Mouse (Mus musculus) ovary, postnatal 10 days (tissue): ENCODE data around the gene Pklr.
A peak's percentile ranks its signal among the peaks of the same experiment; 100 is the strongest.
"Not testable (repeated sequence)": the region's sequence is repeated elsewhere in the genome, so short reads cannot be mapped to it uniquely, and the experiment has no call there.

Source experiments
- DNase-seq: peaks from one replicate; pipeline ENCODE4 v3.0.0; 2022; ENCODE audit warnings: low spot score

Pklr gene

DNA sequence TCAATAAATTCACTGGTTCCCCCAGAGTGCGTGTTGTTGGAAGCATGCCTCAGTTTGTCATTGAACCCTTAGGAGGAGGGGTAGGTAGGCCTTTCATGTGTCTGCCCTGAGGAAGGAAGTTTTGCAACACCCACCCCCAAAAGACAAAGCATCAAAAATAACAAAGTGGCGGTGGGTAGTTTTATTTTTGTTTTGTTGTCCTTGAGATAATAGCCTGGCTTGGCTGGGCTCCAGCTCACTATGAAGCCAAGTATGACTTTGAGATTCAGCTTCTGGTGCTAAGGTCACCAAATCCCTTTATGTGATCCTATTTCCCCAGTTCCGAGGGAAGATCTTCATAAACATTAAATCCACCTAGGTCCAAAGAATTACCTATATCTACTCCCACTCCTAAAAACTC, 11.7 kb upstream of the Pklr start:
- DNase-seq: no peak

GRCm38 (mm10) chr3:89125981-89126380, 10.0 kb upstream of the Pklr start:
- no peak for DNase-seq

DNA sequence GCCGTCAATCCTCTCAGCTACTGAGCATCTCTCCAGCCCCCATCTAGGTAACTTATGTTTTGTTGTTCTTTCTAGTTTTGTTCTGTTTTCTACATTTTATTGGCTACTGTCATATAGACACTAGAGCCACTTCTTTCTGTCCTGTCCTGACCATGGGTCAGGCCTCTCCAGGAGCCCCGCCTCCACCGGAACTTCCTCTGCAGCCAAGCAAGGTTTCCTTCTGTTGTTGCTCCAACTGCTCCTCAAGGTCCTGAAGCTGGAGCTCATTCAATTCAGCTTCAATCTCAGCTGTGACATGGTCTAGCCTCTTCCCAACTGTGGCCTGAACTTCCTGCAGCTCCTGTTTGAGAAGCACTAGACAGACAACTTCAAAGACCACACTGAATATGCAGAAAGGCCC, 6.0 kb upstream of the Pklr start:
- no peak for DNase-seq

DNA sequence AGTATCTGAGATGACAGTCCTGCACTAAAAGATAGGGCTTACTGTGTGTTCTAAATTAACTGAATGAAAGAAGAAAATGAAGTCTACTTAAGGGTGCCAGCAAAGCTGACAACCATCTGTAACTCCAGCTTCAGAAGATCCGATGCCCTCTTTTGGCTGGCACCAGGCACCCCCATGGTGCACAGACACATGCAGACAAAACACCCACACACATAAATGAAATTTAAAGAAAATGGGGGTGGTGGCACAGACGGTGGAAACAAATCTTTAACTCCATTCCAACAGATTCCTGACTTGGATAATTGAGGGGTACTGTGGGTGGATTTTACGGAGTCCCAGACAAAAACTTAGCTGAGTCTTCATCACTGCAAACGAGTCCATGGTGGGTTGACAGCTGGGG, 4.1 kb upstream of the Pklr start:
- no peak for DNase-seq

DNA sequence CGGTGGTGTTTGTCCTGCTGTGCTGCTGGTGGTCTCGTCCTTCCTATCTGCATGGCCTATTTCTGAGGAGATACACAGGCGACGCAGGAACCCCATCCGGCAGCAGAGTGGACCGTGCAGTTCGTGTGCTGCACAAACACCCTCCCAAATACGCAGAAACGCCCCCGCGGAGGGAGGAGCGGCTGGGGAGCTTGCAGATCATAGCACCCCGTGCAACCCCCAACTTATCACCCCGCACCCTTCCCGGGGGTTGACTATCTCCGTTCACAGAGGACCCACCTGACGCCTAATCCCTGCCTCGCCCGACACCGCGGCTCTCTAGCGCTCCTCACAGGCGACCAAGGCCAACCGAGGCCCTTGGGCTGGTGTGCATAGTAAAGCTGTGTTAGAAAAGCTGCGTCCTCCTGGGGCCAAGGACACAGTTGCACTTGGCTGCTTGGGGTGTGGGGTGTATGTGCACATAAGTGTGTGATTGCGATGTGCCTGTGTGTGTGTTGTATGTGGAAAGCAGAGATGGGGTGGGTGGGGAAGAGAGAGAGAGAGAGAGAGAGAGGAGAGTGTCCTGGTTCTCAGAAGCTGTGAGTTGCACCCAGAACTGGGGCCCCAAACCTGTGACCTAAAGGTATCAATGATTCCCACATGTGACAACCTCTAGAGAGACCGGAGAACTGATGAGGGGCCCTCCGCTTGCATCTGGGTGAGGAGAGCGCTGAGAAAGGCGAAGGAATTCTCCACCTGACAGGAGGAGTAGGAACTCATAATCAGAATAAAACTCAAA, 3.5 kb upstream of the Pklr start:
- DNase-seq: no peak

- DNase-seq: no peak
Observed at GRCm38 (mm10) chr3:89133063-89133450, 2.9 kb upstream of the Pklr start.

- no peak for DNase-seq
Observed at GRCm38 (mm10) chr3:89133752-89134151, 2.2 kb upstream of the Pklr start.

DNA sequence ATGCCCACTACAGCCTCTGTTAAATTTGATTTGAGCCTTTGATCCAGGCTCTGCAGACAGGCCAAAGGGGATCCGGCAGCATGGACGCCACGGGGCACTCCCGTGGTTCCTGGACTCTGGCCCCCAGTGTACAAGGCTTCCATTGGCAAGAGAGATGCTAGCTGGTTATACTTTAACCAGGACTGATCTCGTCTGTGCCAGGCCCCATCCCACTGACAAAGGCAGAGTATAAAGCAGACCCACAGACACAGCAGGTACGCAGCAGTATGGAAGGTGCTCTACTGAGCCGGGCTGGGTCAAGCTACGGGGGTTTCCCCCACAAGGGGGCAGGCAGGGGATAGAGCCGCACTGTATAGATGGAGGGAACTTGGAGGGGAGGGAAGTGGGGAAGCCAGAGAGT, 423 bp downstream of the Pklr start:
- DNase-seq: no peak

DNA sequence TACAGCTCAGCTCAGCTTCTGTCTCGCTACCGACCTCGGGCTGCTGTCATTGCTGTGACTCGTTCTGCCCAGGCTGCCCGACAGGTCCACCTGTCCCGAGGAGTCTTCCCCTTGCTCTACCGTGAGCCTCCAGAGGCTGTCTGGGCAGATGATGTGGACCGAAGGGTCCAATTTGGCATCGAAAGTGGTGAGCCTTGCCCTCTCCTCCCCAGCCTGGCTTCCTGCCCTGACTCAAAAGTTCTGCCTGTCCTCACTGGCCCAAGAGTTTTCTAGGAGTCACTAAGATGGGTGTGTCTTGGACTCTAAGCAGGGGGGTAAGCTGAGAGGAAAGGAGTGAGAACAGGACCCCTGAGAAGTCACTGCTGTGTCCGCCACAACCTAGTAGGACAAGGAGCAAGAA, 8.9 kb downstream of the Pklr start:
- DNase-seq: no peak

- no peak for DNase-seq
Observed at GRCm38 (mm10) chr3:89145566-89145965, 9.6 kb downstream of the Pklr start.

DNA sequence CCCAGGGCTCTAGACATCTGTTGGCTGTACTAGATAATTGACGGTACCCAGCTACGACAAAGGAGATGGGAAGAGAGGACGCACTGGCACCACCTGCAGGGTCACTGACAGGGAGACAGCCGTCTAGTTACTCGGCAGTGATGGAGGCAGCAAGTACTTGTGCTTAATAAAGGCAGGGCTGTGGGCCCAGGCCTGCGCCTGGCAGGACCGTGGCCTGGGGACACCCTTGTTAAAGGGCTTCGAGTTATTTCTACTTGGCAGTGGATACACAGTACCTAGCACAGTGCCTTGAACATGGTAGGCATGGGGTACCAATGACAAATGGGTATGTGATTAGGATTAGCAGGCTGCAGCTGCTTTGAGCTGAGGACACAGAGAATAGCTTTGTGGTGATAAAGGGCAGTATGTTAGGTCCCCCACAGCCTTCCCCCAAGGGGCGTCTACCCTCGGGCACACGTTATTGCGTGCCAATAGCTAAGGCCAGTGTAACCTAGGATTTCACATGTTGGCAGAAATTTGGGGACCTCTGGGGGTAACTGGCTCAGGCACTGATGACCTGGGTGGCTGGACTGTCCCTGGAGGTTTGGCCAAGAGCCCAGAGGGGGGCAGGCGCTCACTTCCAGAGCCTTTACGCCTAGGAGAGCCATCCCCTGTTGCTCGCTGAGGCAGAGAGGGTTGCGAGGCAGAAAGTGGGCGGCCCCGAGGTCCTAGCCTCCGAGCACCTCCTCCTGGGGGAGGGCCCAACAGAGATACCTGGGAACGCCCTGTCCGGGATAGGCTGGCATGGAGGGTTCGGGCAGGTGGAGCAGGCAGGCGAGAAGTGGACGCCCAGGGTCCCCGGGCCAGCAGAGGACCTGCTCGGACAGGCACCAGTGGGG, 11.4 kb downstream of the Pklr start:
- no peak for DNase-seq

DNA sequence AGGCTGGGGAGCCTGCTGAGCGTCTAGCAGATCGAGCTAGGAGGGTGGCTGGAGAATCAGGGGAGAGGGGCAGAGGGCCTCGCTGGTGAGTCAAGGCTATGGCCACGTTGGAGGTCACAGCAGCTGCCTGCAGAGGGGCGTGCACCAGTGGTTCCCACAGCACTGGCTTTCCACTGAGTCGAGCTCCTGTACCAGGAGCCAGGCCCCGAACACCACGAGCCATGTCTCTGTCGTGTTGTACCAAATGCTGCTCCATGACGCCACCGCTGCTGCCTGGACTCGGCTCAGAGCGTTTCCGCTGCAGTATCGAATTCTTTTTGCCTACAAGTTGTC, 12.0 kb downstream of the Pklr start:
- DNase-seq: no peak

- DNase-seq: no peak
Observed at GRCm38 (mm10) chr3:89148567-89148966, 12.6 kb downstream of the Pklr start.

GRCm38 (mm10) chr3:89152084-89152835, 16.3 kb downstream of the Pklr start:
- no peak for DNase-seq

DNA sequence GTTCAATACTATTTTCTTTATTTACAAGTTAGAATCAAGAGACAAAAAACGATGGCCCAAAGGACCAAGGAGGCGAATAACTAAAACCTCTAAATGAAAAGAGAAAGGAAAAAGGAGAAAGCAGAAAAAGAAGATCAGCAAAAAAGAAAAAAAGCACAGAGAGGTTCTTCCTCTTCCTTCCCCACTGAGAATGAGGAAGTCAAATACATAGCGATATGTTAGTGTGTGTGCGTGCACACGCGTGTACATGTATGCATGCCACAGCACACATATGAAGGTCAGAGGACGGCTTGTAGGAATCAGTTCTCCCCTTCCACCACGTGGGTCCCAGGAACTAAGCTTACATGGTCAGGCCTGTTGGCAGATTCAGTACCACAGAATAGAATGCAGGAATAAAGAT, 21.0 kb downstream of the Pklr start:
- no peak for DNase-seq

DNA sequence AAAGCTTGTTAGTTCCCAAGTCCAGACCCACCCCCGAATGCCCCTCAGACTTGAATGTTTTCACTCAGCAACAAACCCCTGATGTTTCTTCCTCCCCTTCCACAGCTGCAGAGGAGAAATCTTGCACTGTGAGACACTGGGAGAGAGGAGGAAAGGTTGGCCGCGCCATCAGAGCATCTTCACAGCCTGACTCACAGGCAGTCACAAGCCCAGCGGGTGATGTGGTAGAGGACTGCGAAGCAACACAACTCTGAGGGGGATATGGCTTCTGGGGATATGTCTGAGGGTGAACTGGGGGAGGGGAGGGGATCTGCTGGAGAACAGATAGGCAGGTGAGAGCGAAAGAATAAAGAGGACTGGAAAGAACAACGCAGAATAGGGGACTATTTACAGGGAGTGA, 22.7 kb downstream of the Pklr start:
- DNase-seq: no peak

GRCm38 (mm10) chr3:89159211-89159610, 23.3 kb downstream of the Pklr start:
- DNase-seq: peak; percentile 56

DNA sequence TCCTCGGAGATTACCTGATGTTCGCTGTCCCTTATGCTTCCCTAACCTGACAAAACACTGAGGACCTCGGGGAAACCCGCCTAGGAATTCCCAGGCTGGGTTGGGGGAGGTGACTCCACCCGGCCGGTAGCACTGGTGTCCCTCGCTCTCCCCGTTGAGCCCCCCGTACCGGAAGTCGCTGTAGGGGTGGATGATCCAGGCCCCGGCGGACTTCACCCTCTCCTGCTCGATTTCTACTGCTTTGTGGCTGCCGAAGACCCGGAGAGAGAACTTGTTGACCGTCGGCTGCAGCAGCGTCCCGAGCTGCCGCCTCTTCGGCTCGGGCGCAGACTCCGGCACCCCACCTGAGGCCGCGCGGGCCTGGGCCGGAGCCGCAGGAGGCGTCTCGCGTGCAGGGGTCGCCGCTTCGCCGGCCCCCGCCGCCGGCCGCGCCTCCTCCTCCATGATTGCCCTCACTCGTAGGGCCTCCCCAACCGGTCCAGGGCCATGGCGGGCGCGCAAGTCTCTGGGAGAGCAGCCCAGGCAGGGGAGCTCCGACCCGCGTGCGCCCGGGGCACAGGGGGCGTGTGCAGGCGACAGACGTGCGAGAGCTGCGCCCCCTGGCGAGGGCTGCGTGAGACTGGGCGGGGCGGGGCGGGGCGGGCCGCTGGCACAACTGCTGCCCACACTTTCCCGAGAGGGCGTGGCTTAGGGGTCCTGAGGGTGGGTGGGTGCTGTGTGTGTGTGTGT, 23.8 kb downstream of the Pklr start, which contains the start of gene Hcn3:
Hcn3 (minus strand) TSS at position 581 of the 729 bp plus-strand sequence.
- no peak for DNase-seq

DNA sequence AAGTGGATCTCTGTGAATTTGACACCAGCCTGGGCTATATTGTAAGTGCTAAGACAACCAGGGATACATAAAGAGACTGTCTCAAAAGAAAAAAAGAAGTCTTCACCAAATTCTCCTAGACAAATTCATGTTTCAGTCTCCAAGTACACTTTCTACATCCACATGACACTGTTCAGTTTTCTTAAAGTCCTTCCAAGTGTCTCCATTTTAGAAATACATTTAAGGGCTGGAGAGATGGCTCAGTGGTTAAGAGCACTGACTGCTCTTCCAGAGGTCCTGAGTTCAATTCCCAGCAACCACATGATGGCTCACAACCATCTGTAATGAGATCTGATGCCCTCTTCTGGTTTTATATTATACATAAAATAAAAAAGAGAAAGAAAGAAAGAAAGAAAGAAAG, 25.3 kb downstream of the Pklr start:
- not testable (repeated sequence) for DNase-seq

DNA sequence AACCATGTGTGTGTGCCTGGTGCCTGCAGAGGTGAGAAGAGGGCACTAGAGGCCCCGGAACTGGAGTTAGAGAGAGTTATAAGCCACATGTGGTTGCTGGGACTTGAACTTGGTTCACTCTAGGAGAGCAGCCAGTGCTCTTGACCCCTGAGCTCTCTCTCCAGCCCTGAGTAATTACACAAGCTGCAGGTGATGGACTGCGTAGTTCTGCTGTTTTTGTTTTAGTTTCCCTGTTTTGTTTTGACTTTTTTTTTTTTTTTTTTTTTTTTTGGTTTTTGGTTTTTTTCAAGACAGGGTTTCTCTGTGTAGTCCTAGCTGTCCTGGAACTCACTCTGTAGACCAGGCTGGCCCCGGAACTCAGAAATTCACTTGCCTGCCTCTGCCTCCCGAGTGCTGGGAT, 25.8 kb downstream of the Pklr start:
- no peak for DNase-seq

GRCm38 (mm10) chr3:89163123-89163522, 27.2 kb downstream of the Pklr start:
- DNase-seq: no peak

GRCm38 (mm10) chr3:89163643-89164245, 27.8 kb downstream of the Pklr start:
- no peak for DNase-seq
